Comparison of ENCODE assay signal across 8 mouse cellular contexts in genomic region chr13:100594041-100594792, GRCm38 (mm10). TPM values are rescaled to one million over a fixed set of nuclear protein-coding genes. Genes with fewer than 3 reads are reported as not detected.
A peak's percentile ranks its signal among the peaks of the same experiment; 100 is the strongest.
DNase-seq lines count a peak whose midpoint lies in the region; ATAC-seq and TF ChIP-seq lines count a peak whose summit lies in the region.

No protein-coding gene starts in this region.

- H3K27ac ChIP-seq in embryonic facial prominence, embryonic 10.5 days (replicated peaks) = no peak overlapping the region
- peak overlapping the region; percentile 71 for H3K27ac ChIP-seq in stomach, postnatal 0 days (replicated peaks)

- TF ChIP-seq EP300 in stomach, postnatal 0 days (optimal IDR thresholded peaks at IDR 0.05) = no peak

- no peaks in the 10 kb centered on the region for H3K27me3 ChIP-seq in embryonic facial prominence, embryonic 10.5 days (replicated peaks; ENCODE audit: low read depth, poor library complexity, severe bottlenecking)
- no peaks in the 10 kb centered on the region for H3K27me3 ChIP-seq in stomach, postnatal 0 days (ENCODE audit: control insufficient read depth, insufficient read depth, low read length)

- 57% methylated on average over 12 of the region's 17 CpGs for WGBS in embryonic facial prominence, embryonic 10.5 days
- 55% methylated on average over 11 of the region's 17 CpGs for WGBS in stomach, postnatal 0 days

- peak; percentile 98 for ATAC-seq in megakaryocyte, adult 5-6 weeks (ENCODE audit: poor library complexity, severe bottlenecking)
- peak; percentile 85 for ATAC-seq in stomach, postnatal 0 days (ENCODE audit: low FRiP score, low TSS enrichment)

- H3K36me3 ChIP-seq in embryonic facial prominence, embryonic 10.5 days (replicated peaks) = no peaks in the 10 kb centered on the region
- no peaks in the 10 kb centered on the region for H3K36me3 ChIP-seq in stomach, postnatal 0 days (ENCODE audit: control insufficient read depth, insufficient read depth, low read length)

- peak; percentile 33 for TF ChIP-seq CTCF in stomach, postnatal 0 days (IDR thresholded peaks at IDR 0.05; ENCODE audit: low read depth)

- peak; percentile 41 for DNase-seq in adrenal gland, adult 2 months
- DNase-seq in adrenal gland, postnatal 4 days (ENCODE audit: low spot score in 2 of 2) = no peak
- peak; percentile 32 to 42 for DNase-seq in CD8-positive naive resting alpha-beta T cell, adult 2 months (ENCODE audit: low read depth in 2 of 2, low spot score in 2 of 2)
- peak; percentile 25 for DNase-seq in embryonic facial prominence, embryonic 10.5 days (ENCODE audit: low spot score)
- DNase-seq in heart, postnatal 14 days = peak; percentile 27 to 37
- peak; percentile 34 to 50 for DNase-seq in kidney, postnatal 4 days
- no peak for DNase-seq in stomach, postnatal 0 days (ENCODE audit: low spot score)

- H3K9ac ChIP-seq in stomach, postnatal 0 days (ENCODE audit: low read length) = no peak overlapping the region

- no peak overlapping the region; the same call in 1 of the 2 replicates for H3K4me2 ChIP-seq in stomach, postnatal 0 days (replicated peaks; ENCODE audit: low read depth)

- intact Hi-C loops in heart, postnatal 14 days (cut with DNase I) = no loop called here

- no peaks in the 10 kb centered on the region for H3K9me3 ChIP-seq in embryonic facial prominence, embryonic 10.5 days
- H3K9me3 ChIP-seq in stomach, postnatal 0 days (ENCODE audit: control insufficient read depth, low read length) = no peaks in the 10 kb centered on the region

- H3K4me3 ChIP-seq in embryonic facial prominence, embryonic 10.5 days = 0 out of 2 replicates have a peak overlapping the region, but pooled peaks have one; percentile 8
- H3K4me3 ChIP-seq in stomach, postnatal 0 days (ENCODE audit: low read depth, low read length) = no peak overlapping the region; the same call in 1 of the 2 replicates

- peaks cover 8% of the 10 kb centered on the region for H3K4me1 ChIP-seq in embryonic facial prominence, embryonic 10.5 days
- no peaks in the 10 kb centered on the region for H3K4me1 ChIP-seq in stomach, postnatal 0 days (replicated peaks; ENCODE audit: control insufficient read depth, insufficient read depth)

RNA-seq across cellular contexts. Expression of gene Marveld2, which starts 22.6 kb away (rescaled TPM):
- total RNA-seq in adrenal gland, adult 2 months (2021) = under 1 TPM; 0.32 to 0.55 TPM
- polyA plus RNA-seq in adrenal gland, adult 2 months (2012; rRNA removed) = 0.25 and 0.30 TPM in 2 replicates
- 1 to 10 TPM; 2.6 to 4.4 TPM for total RNA-seq in adrenal gland, postnatal 4 days (2021)
- 6.0 and 6.2 TPM in 2 replicates for polyA plus RNA-seq in embryonic facial prominence, embryonic 10.5 days (2016; fragmentation: Nextera tagmentation; extraction: Ambion mirVana)
- total RNA-seq in heart, postnatal 14 days (2021) = under 1 TPM; 0.29 to 0.50 TPM
- 0.07 and 0.16 TPM in 2 replicates for total RNA-seq in megakaryocyte, adult 5-6 weeks (2015)
- total RNA-seq in megakaryocyte, adult 5-6 weeks (2017) = 0.40 and 0.53 TPM in 2 replicates
- polyA plus RNA-seq in stomach, postnatal 0 days (2015; fragmentation: Nextera tagmentation; extraction: Ambion mirVana) = 11.3 and 11.5 TPM in 2 replicates

RNA-seq across cellular contexts. Expression of gene Ocln, which starts 41.7 kb away (rescaled TPM):
- total RNA-seq in adrenal gland, adult 2 months (2021) = 10 to 100 TPM in 1 of 2 experiments, 1 to 10 TPM in 1; 5.7 to 23.9 TPM
- 0.32 and 0.49 TPM in 2 replicates for polyA plus RNA-seq in adrenal gland, adult 2 months (2012; rRNA removed)
- total RNA-seq in adrenal gland, postnatal 4 days (2021) = 10 to 100 TPM; 16.1 to 18.5 TPM
- polyA plus RNA-seq in embryonic facial prominence, embryonic 10.5 days (2016; fragmentation: Nextera tagmentation; extraction: Ambion mirVana) = 6.2 and 6.5 TPM in 2 replicates
- 1 to 10 TPM in 1 of 2 experiments, under 1 TPM in 1; 0.51 to 1.1 TPM for total RNA-seq in heart, postnatal 14 days (2021)
- not detected in 2 replicates for total RNA-seq in megakaryocyte, adult 5-6 weeks (2015)
- total RNA-seq in megakaryocyte, adult 5-6 weeks (2017) = not detected in 2 replicates
- 65.7 and 66.0 TPM in 2 replicates for polyA plus RNA-seq in stomach, postnatal 0 days (2015; fragmentation: Nextera tagmentation; extraction: Ambion mirVana)

RNA-seq across cellular contexts. Expression of gene Ak6, which starts 56.6 kb away (rescaled TPM):
- total RNA-seq in adrenal gland, adult 2 months (2021) = 10 to 100 TPM; 70.3 to 79.1 TPM
- polyA plus RNA-seq in adrenal gland, adult 2 months (2012; rRNA removed) = 7.5 and 10.1 TPM in 2 replicates
- total RNA-seq in adrenal gland, postnatal 4 days (2021) = 10 to 100 TPM; 90.4 to 92.4 TPM
- polyA plus RNA-seq in embryonic facial prominence, embryonic 10.5 days (2016; fragmentation: Nextera tagmentation; extraction: Ambion mirVana) = 365 and 367 TPM in 2 replicates
- total RNA-seq in heart, postnatal 14 days (2021) = 10 to 100 TPM; 56.0 to 63.2 TPM
- 189 and 230 TPM in 2 replicates for total RNA-seq in megakaryocyte, adult 5-6 weeks (2015)
- total RNA-seq in megakaryocyte, adult 5-6 weeks (2017) = 153 and 173 TPM in 2 replicates
- polyA plus RNA-seq in stomach, postnatal 0 days (2015; fragmentation: Nextera tagmentation; extraction: Ambion mirVana) = 163 and 164 TPM in 2 replicates

RNA-seq across cellular contexts. Expression of gene Rad17, which starts 56.6 kb away (rescaled TPM):
- total RNA-seq in adrenal gland, adult 2 months (2021) = 10 to 100 TPM; 20.5 to 23.0 TPM
- polyA plus RNA-seq in adrenal gland, adult 2 months (2012; rRNA removed) = 1.7 and 2.0 TPM in 2 replicates
- total RNA-seq in adrenal gland, postnatal 4 days (2021) = 10 to 100 TPM; 21.6 to 22.0 TPM
- 23.4 and 23.8 TPM in 2 replicates for polyA plus RNA-seq in embryonic facial prominence, embryonic 10.5 days (2016; fragmentation: Nextera tagmentation; extraction: Ambion mirVana)
- total RNA-seq in heart, postnatal 14 days (2021) = 10 to 100 TPM; 16.0 to 17.3 TPM
- 25.6 and 28.7 TPM in 2 replicates for total RNA-seq in megakaryocyte, adult 5-6 weeks (2015)
- 29.7 and 35.3 TPM in 2 replicates for total RNA-seq in megakaryocyte, adult 5-6 weeks (2017)
- 11.7 and 13.0 TPM in 2 replicates for polyA plus RNA-seq in stomach, postnatal 0 days (2015; fragmentation: Nextera tagmentation; extraction: Ambion mirVana)

RNA-seq across cellular contexts. Expression of gene Taf9, which starts 57.2 kb away (rescaled TPM):
- 10 to 100 TPM; 12.2 to 16.6 TPM for total RNA-seq in adrenal gland, adult 2 months (2021)
- polyA plus RNA-seq in adrenal gland, adult 2 months (2012; rRNA removed) = 0.26 TPM in 1 of 2 replicates, not detected in the other
- total RNA-seq in adrenal gland, postnatal 4 days (2021) = 10 to 100 TPM; 10.1 to 15.0 TPM
- polyA plus RNA-seq in embryonic facial prominence, embryonic 10.5 days (2016; fragmentation: Nextera tagmentation; extraction: Ambion mirVana) = 20.0 and 23.1 TPM in 2 replicates
- total RNA-seq in heart, postnatal 14 days (2021) = 10 to 100 TPM in 1 of 2 experiments, 1 to 10 TPM in 1; 8.9 to 11.4 TPM
- 21.9 and 28.0 TPM in 2 replicates for total RNA-seq in megakaryocyte, adult 5-6 weeks (2015)
- total RNA-seq in megakaryocyte, adult 5-6 weeks (2017) = 14.4 and 26.5 TPM in 2 replicates
- 9.6 and 10.9 TPM in 2 replicates for polyA plus RNA-seq in stomach, postnatal 0 days (2015; fragmentation: Nextera tagmentation; extraction: Ambion mirVana)

Comparison
In these comparisons a context has a peak if more than half of its experiments do, and no peak if none do; other contexts are left out.
1. DNase-seq: peak in adrenal gland, adult 2 months (single experiment), CD8-positive naive resting alpha-beta T cell, adult 2 months (2 of 2), embryonic facial prominence, embryonic 10.5 days (single experiment), heart, postnatal 14 days (2 of 2) and kidney, postnatal 4 days (2 of 2); none in adrenal gland, postnatal 4 days (0 of 2) and stomach, postnatal 0 days (single experiment).